Mouse (Mus musculus) forebrain, embryonic 12.5 days (tissue): ENCODE measurements around the gene Mymx. TPM values are rescaled to one million over a fixed set of nuclear protein-coding genes. Genes with fewer than 3 reads are reported as not detected.

Experiments
- ATAC-seq: fragments of 200-750 bp; cut with Nextera tagmentation; 2 replicates; pipeline ENCODE4 v1.8.0; 2017; ENCODE audit warnings: moderate TSS enrichment; ENCODE audit not compliant: low FRiP score
- H3K27ac ChIP-seq: fragments of 300-500 bp; sonication (generic); 2 replicates; pipeline ENCODE4 v1.5.1; 2016; ENCODE audit warnings: mild to moderate bottlenecking
- H3K27me3 ChIP-seq: fragments of 300-500 bp; sonication (generic); 2 replicates; pipeline ENCODE4 v1.6.1; 2016; ENCODE audit warnings: mild to moderate bottlenecking
- H3K36me3 ChIP-seq: fragments of 300-500 bp; sonication (generic); replicated peaks from 2 replicates; pipeline ENCODE4 v1.6.1; 2016; ENCODE audit warnings: mild to moderate bottlenecking
- H3K4me1 ChIP-seq: fragments of 300-500 bp; sonication (generic); 2 replicates; pipeline ENCODE4 v1.6.1; 2016
- H3K4me2 ChIP-seq: fragments of 300-500 bp; sonication (generic); 2 replicates; pipeline ENCODE4 v1.6.1; 2016; ENCODE audit warnings: mild to moderate bottlenecking, moderate library complexity
- H3K4me3 ChIP-seq: fragments of 300-500 bp; sonication (generic); replicated peaks from 2 replicates; pipeline ENCODE4 v1.5.1; 2016; ENCODE audit warnings: mild to moderate bottlenecking
- H3K9ac ChIP-seq: fragments of 300-500 bp; sonication (generic); 2 replicates; pipeline ENCODE4 v1.6.1; 2016; ENCODE audit warnings: mild to moderate bottlenecking
- H3K9me3 ChIP-seq: fragments of 300-500 bp; sonication (generic); 2 replicates; pipeline ENCODE4 v1.6.1; 2016
- WGBS: fragments of 180-500 bp; shearing (Covaris S2); methylation state at CpG from one replicate; pipeline ENCODE4 v1.1.7; 2016; 5-methylcytosine and 5-hydroxymethylcytosine counted together
- polyA plus RNA-seq: library from polyadenylated mRNA; unstranded; fragments of >200 nt; fragmentation: Nextera tagmentation; extraction: Ambion mirVana; gene quantifications from 2 replicates; pipeline ENCODE4 v1.2.1, GENCODE M21; 2016

Mymx gene
- polyA plus RNA-seq, 1 experiment from 2014 or later, result 0.24 TPM

DNA sequence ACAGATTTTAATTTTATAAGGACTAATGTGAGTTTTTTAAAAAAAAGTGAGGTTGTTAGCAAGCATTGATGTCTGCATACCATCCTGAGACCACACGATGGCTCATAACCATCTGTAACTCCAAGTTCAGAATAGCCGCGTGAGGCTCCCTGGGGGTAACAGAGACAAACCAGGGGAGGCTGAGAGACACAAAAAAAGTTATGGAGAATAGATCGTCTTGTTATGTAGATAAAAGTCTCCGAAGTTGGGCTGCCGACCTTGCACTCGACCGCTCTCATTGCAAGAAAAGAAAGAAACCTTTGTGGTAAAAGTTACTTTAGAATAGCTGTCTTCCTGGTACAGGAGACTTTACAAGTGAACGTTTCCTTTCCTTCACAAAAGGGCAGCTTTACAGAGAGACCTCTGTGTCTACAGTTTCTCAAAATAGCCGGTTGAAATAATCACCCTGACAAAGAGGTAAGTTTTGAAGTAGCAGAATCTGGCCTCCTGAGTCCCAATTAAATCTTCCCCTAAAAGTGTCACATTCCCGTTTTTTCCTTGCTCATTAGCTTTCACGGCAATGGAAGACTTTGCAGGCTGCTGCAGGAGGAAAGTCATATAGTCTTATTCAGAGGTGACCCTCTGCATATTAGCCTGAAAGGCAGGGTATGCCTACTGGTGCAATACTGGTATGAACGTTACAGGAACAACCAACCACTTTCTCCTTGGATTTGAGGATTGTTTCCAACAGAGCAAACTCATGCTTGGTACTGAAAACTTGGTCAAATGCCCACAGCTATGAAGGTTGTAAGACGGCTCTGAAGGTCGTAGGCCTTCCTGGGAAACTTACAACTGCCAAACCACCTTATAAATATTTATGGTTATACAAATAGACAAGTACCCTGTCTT, 5.3 kb upstream of the Mymx start:
- H3K4me3 ChIP-seq, result no peak overlapping the region
- peaks cover 9% of the 10 kb centered on the region for H3K27me3 ChIP-seq
- ATAC-seq, result no peak
- no peak overlapping the region for H3K9ac ChIP-seq
- no peak overlapping the region for H3K4me2 ChIP-seq
- WGBS, result 78% methylated on average over 15 of the region's 15 CpGs
- peaks cover 8% of the 10 kb centered on the region; the same call in 1 of the 2 replicates for H3K4me1 ChIP-seq
- no peaks in the 10 kb centered on the region for H3K9me3 ChIP-seq
- no peak overlapping the region for H3K27ac ChIP-seq
- no peaks in the 10 kb centered on the region for H3K36me3 ChIP-seq

DNA sequence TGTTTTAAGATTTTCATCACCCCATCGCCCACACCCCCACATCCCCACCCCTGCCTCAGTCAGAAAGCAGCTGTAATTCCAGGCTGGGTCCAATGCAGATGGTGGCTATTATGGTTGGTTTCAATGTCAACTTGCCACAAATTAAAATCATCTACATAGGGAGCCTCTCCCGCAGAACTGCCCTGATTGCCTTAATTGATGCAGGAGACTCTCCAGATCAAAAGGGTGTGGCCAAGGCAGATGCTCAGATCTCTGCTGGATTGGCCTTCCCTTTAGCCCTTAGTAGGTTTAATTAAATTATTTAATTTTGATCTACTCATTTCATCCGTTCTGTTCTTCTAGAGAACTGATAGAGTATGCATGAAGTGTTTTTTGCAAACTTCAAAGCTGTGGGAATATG, 1.1 kb upstream of the Mymx start:
- Histone ChIP-seq H3K4me3 (no peak overlapping the region), H3K4me1 (peaks cover 19% of the 10 kb centered on the region), H3K27ac (no peak overlapping the region), H3K9ac (no peak overlapping the region), H3K36me3 (no peaks in the 10 kb centered on the region), H3K9me3 (no peaks in the 10 kb centered on the region), H3K27me3 (peaks cover 44% of the 10 kb centered on the region), H3K4me2 (no peak overlapping the region)
- ATAC-seq, result no peak
- 74% methylated on average over 3 of the region's 3 CpGs for WGBS

- Histone ChIP-seq H3K27ac (no peak overlapping the region), H3K4me2 (peak overlapping the region; percentile 8; the same call in 1 of the 2 replicates), H3K36me3 (no peaks in the 10 kb centered on the region), H3K9me3 (no peaks in the 10 kb centered on the region), H3K27me3 (peaks cover 52% of the 10 kb centered on the region), H3K9ac (0 out of 2 replicates have a peak overlapping the region, but pooled peaks have one; percentile 7), H3K4me1 (peaks cover 27% of the 10 kb centered on the region), H3K4me3 (no peak overlapping the region)
- ATAC-seq, result no peak
- WGBS, result 9% methylated on average over 22 of the region's 22 CpGs
Observed at GRCm38 (mm10) chr17:45601325-45601724, 577 bp downstream of the Mymx start.

- Histone ChIP-seq H3K9ac (no peak overlapping the region), H3K4me1 (peaks cover 37% of the 10 kb centered on the region), H3K4me2 (no peak overlapping the region), H3K4me3 (no peak overlapping the region), H3K36me3 (no peaks in the 10 kb centered on the region), H3K27me3 (peaks cover 61% of the 10 kb centered on the region), H3K27ac (no peak overlapping the region), H3K9me3 (no peaks in the 10 kb centered on the region)
- WGBS, result 52% methylated on average over 8 of the region's 8 CpGs
- ATAC-seq, result no peak
Observed at GRCm38 (mm10) chr17:45600267-45600666, 1.6 kb downstream of the Mymx start.

DNA sequence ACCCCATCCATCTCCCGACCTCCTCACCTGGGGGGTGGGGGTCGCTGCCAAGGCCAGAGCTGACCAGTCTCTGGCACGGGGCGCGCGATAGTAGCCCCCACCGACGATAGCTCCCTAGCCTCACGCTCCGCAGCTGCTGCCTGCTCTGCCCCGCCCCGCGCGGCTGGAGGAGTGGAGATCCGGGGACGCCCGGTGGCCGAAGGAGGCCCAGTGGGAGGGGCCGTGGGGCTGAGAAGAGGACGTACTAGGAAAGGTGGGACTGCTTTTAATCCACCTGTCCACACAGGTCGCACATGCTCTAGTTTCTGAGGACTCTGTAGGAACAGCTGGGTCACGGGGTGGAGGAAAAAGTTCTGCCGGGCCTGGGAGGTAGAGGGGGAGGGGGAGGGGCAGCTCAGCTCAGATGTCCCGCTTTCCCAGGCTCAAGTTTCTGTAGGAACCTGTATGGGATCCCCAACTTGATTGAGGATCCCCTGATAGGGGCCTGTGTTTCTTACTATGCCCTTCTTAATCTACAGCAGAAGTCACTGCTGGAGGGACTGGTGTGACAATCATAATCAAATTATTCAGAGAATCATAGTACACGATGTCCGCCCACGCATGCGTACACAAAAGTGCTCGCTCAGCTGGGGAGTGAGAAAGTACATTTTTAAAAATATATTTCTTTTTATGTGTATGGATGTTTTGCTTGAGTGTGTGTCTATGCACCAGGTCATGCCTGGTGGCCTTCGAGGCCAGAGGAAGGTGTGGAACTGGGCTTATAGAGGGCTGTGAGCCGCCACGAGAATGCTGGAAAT, 2.3 kb downstream of the Mymx start, which contains the start of gene Slc29a1:
Gene Slc29a1, minus strand, starts transcription at position 161 of the 797 bp plus-strand sequence.
- Histone ChIP-seq H3K4me1 (peaks cover 43% of the 10 kb centered on the region), H3K27me3 (peaks cover 67% of the 10 kb centered on the region)

DNA sequence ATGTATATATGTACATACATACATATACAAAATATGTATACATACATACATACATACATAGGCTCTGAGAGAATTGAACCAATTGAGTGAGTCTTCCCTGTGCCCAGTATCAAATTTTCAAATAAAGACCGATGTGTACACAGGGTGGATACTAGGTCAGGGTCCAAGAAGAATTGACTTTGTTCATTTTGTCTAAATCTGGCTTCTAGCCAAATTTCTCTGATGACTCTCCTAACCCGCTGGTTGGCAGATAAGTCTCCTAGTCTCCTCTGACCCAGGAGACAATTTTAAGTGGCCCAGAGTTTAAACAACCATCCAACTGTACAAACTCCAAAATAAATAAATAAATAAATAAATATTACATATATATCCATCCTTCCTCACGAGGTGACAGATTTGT, 3.0 kb downstream of the Mymx start:
- peak overlapping the region; percentile 73 for H3K4me2 ChIP-seq
- peak overlapping the region; percentile 51; the same call in 1 of the 2 replicates for H3K9ac ChIP-seq
- 53% methylated on average over 3 of the region's 3 CpGs for WGBS
- H3K27me3 ChIP-seq, result peaks cover 72% of the 10 kb centered on the region
- H3K9me3 ChIP-seq, result no peaks in the 10 kb centered on the region
- no peak for ATAC-seq
- H3K4me3 ChIP-seq, result peak overlapping the region; percentile 37; the same call in 1 of the 2 replicates
- no peak overlapping the region for H3K27ac ChIP-seq
- H3K4me1 ChIP-seq, result peaks cover 50% of the 10 kb centered on the region
- H3K36me3 ChIP-seq, result no peaks in the 10 kb centered on the region

More for the DNA sequence above, 2.3 kb downstream of the Mymx start, which contains the start of gene Slc29a1:
- Histone ChIP-seq H3K4me2 (peak within 1 kb of the TSS; percentile 73), H3K36me3 (no peaks in the 10 kb centered on the region), H3K4me3 (peak within 1 kb of the TSS; percentile 37), H3K9ac (peak within 1 kb of the TSS; percentile 51), H3K27ac (no peak within 1 kb of the TSS), H3K9me3 (no peaks in the 10 kb centered on the region)
- 13% methylated on average over 32 of the region's 32 CpGs for WGBS
- peak; percentile 30 for ATAC-seq

GRCm38 (mm10) chr17:45598376-45598775, 3.5 kb downstream of the Mymx start:
- H3K27me3 ChIP-seq, result peaks cover 74% of the 10 kb centered on the region

DNA sequence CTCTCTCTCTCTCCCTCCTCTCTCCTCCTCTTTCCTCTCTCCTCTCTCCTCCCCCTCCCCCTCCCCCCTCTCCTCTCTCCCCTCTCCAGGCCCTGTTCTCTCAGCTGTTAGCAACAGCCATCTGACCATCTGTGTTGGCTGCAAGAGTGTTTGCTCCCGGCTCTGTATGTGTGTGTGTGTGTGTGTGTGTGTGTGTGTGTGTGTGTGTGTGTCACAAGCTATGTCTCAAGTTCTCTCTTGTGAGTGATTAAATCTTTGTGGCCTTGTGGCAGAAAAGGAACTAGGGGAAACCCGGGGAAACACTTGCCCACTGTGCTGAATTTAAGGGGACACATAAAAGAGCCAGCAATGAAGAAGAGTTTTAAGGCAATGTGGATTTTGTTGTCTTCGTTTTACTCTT, 4.1 kb downstream of the Mymx start:
- Histone ChIP-seq H3K4me1 (peaks cover 59% of the 10 kb centered on the region), H3K36me3 (no peaks in the 10 kb centered on the region), H3K27ac (no peak overlapping the region), H3K4me3 (no peak overlapping the region), H3K4me2 (no peak overlapping the region), H3K27me3 (peaks cover 79% of the 10 kb centered on the region), H3K9ac (no peak overlapping the region), H3K9me3 (no peaks in the 10 kb centered on the region)
- 50% methylated on average over 3 of the region's 3 CpGs for WGBS
- ATAC-seq, result no peak

More at GRCm38 (mm10) chr17:45598376-45598775, 3.5 kb downstream of the Mymx start:
- Histone ChIP-seq H3K27ac (no peak overlapping the region), H3K36me3 (no peaks in the 10 kb centered on the region), H3K9me3 (no peaks in the 10 kb centered on the region), H3K4me3 (no peak overlapping the region), H3K9ac (no peak overlapping the region), H3K4me2 (no peak overlapping the region), H3K4me1 (peaks cover 55% of the 10 kb centered on the region)
- WGBS, result 87% methylated on average over 2 of the region's 2 CpGs
- ATAC-seq, result no peak

GRCm38 (mm10) chr17:45596631-45597396, 5.1 kb downstream of the Mymx start:
- WGBS, result 24% methylated on average over 11 of the region's 11 CpGs
- Histone ChIP-seq H3K4me3 (no peak overlapping the region), H3K27me3 (peaks cover 74% of the 10 kb centered on the region)

GRCm38 (mm10) chr17:45595736-45596390, 6.0 kb downstream of the Mymx start:
- WGBS, result 2% methylated on average over 23 of the region's 23 CpGs
- Histone ChIP-seq H3K36me3 (no peaks in the 10 kb centered on the region), H3K4me3 (peak overlapping the region; percentile 52), H3K27ac (peak overlapping the region; percentile 1; the same call in 1 of the 2 replicates), H3K9ac (peak overlapping the region; percentile 71), H3K27me3 (peaks cover 65% of the 10 kb centered on the region), H3K4me2 (peak overlapping the region; percentile 97), H3K4me1 (peaks cover 58% of the 10 kb centered on the region), H3K9me3 (no peaks in the 10 kb centered on the region)
- ATAC-seq, result peak; percentile 17; the same call in 1 of the 2 replicates

More at GRCm38 (mm10) chr17:45596631-45597396, 5.1 kb downstream of the Mymx start:
- Histone ChIP-seq H3K9ac (no peak overlapping the region), H3K9me3 (no peaks in the 10 kb centered on the region), H3K27ac (peak overlapping the region; percentile 33; the same call in 1 of the 2 replicates), H3K36me3 (no peaks in the 10 kb centered on the region), H3K4me1 (peaks cover 64% of the 10 kb centered on the region), H3K4me2 (no peak overlapping the region)
- peak; percentile 37; the same call in 1 of the 2 replicates for ATAC-seq
